Mouse (Mus musculus) adrenal gland, postnatal 10 days (tissue): Measurements from ENCODE around the gene 4933430I17Rik. TPM values are rescaled to one million over a fixed set of nuclear protein-coding genes. Genes with fewer than 3 reads are reported as not detected.
A peak's percentile ranks its signal among the peaks of the same experiment; 100 is the strongest.
"Not testable (repeated sequence)": the region's sequence is repeated elsewhere in the genome, so short reads cannot be mapped to it uniquely, and the experiment has no call there.

Source experiments
- DNase-seq: peaks from one replicate; pipeline ENCODE4 v3.0.0; 2021; ENCODE audit warnings: mixed read lengths
- total RNA-seq, 2 experiments: library from RNA; stranded (reverse); gene quantifications; 2 replicates each; pipeline ENCODE4 v1.2.3; 2021

The 4933430I17Rik gene
- total RNA-seq, 2 experiments from 2014 or later = 0.42 to 0.58 TPM

GRCm38 (mm10) chr4:62544801-62545200 is 19.6 kb downstream of the 4933430I17Rik start:
- DNase-seq = no peak

- no peak for DNase-seq
Measured at GRCm38 (mm10) chr4:62551966-62552365, 26.8 kb downstream of the 4933430I17Rik start.

- DNase-seq = no peak
Measured at GRCm38 (mm10) chr4:62557436-62557835, 32.3 kb downstream of the 4933430I17Rik start.

GRCm38 (mm10) chr4:62559797-62560329 is 34.7 kb downstream of the 4933430I17Rik start, which contains the start of gene Rgs3:
TSS of gene Rgs3 (plus strand) at chr4:62559847.
- DNase-seq = no peak

- peak; percentile 80 for DNase-seq
Measured at GRCm38 (mm10) chr4:62560963-62561629, 35.9 kb downstream of the 4933430I17Rik start.

GRCm38 (mm10) chr4:62561630-62562001 is 36.4 kb downstream of the 4933430I17Rik start:
- no peak for DNase-seq

- no peak for DNase-seq
Measured at GRCm38 (mm10) chr4:62562006-62562405, 36.8 kb downstream of the 4933430I17Rik start.

GRCm38 (mm10) chr4:62566530-62566929 is 41.4 kb downstream of the 4933430I17Rik start:
- DNase-seq = no peak

GRCm38 (mm10) chr4:62567696-62568095 is 42.5 kb downstream of the 4933430I17Rik start:
- DNase-seq = no peak

- no peak for DNase-seq
Measured at GRCm38 (mm10) chr4:62568359-62568758, 43.2 kb downstream of the 4933430I17Rik start.

GRCm38 (mm10) chr4:62569603-62570002 is 44.4 kb downstream of the 4933430I17Rik start:
- DNase-seq = no peak

GRCm38 (mm10) chr4:62570029-62570428 is 44.9 kb downstream of the 4933430I17Rik start:
- no peak for DNase-seq

- peak; percentile 36 for DNase-seq
Measured at GRCm38 (mm10) chr4:62582365-62583264, 57.4 kb downstream of the 4933430I17Rik start.

GRCm38 (mm10) chr4:62583265-62584092 is 58.3 kb downstream of the 4933430I17Rik start:
- DNase-seq = peak; percentile 71

GRCm38 (mm10) chr4:62587067-62587466 is 61.9 kb downstream of the 4933430I17Rik start:
- no peak for DNase-seq

- DNase-seq = no peak
Measured at GRCm38 (mm10) chr4:62590878-62591277, 65.7 kb downstream of the 4933430I17Rik start.

GRCm38 (mm10) chr4:62591326-62591725 is 66.2 kb downstream of the 4933430I17Rik start:
- DNase-seq = no peak

GRCm38 (mm10) chr4:62593546-62594240 is 68.5 kb downstream of the 4933430I17Rik start:
- not testable (repeated sequence) for DNase-seq

- no peak for DNase-seq
Measured at GRCm38 (mm10) chr4:62594442-62594841, 69.3 kb downstream of the 4933430I17Rik start.

- DNase-seq = peak; percentile 75
Measured at GRCm38 (mm10) chr4:62596051-62596450, 70.9 kb downstream of the 4933430I17Rik start.
